Mouse (Mus musculus) granulocyte monocyte progenitor cell, adult 5-6 weeks (primary cell): ENCODE measurements at regions not wholly inside any gene's neighbourhood (a gene's known extent, or its start where the extent isn't known, plus 50 kb on each side); places are given as distances from the start of the nearest gene placed in this dataset.

Experiments
- ATAC-seq: replicated peaks from 2 replicates; pipeline ENCODE4 v1.8.0; 2016; ENCODE audit warnings: mild to moderate bottlenecking, moderate TSS enrichment, inconsistent platforms; ENCODE audit not compliant: poor library complexity, severe bottlenecking

GRCm38 (mm10) chr13:46222031-46222430 is 51.5 kb upstream of the Stmnd1 start:
- ATAC-seq = no peak

- no peak for ATAC-seq
Observed at GRCm38 (mm10) chr13:46218101-46218701, 55.3 kb upstream of the Stmnd1 start.

- no peak for ATAC-seq
Observed at GRCm38 (mm10) chr13:46216954-46217838, 56.3 kb upstream of the Stmnd1 start.

- ATAC-seq = no peak
Observed at GRCm38 (mm10) chr13:46203551-46203950, 70.0 kb upstream of the Stmnd1 start.

GRCm38 (mm10) chr13:46202586-46202985 is 70.9 kb upstream of the Stmnd1 start:
- no peak for ATAC-seq

- no peak for ATAC-seq
Observed at GRCm38 (mm10) chr13:46201029-46201599, 72.4 kb upstream of the Stmnd1 start.

GRCm38 (mm10) chr13:46193131-46193530 is 80.4 kb upstream of the Stmnd1 start:
- no peak for ATAC-seq

- no peak for ATAC-seq
Observed at GRCm38 (mm10) chr13:46189726-46190125, 83.8 kb upstream of the Stmnd1 start.

- ATAC-seq = no peak
Observed at GRCm38 (mm10) chr13:46182851-46183250, 90.7 kb upstream of the Stmnd1 start.

- ATAC-seq = peak; percentile 91
Observed at GRCm38 (mm10) chr13:46180606-46181133, 92.9 kb upstream of the Stmnd1 start.

- ATAC-seq = no peak
Observed at GRCm38 (mm10) chr13:46179916-46180315, 93.6 kb upstream of the Stmnd1 start.

GRCm38 (mm10) chr13:46173103-46173502 is 100.4 kb upstream of the Stmnd1 start:
- ATAC-seq = no peak

- ATAC-seq = peak; percentile 63
Observed at GRCm38 (mm10) chr13:46162025-46162374, 111.5 kb upstream of the Stmnd1 start.

GRCm38 (mm10) chr13:46161261-46162024 is 112.1 kb upstream of the Stmnd1 start:
- no peak for ATAC-seq

- ATAC-seq = no peak
Observed at GRCm38 (mm10) chr13:46159354-46159753, 114.2 kb upstream of the Stmnd1 start.

GRCm38 (mm10) chr13:46153282-46154260 is 120.0 kb upstream of the Stmnd1 start:
- no peak for ATAC-seq

- ATAC-seq = no peak
Observed at GRCm38 (mm10) chr13:46140006-46140405, 133.5 kb upstream of the Stmnd1 start.

- no peak for ATAC-seq
Observed at GRCm38 (mm10) chr13:46139251-46139650, 134.3 kb upstream of the Stmnd1 start.

- ATAC-seq = no peak
Observed at GRCm38 (mm10) chr13:46135411-46135810, 138.1 kb upstream of the Stmnd1 start.
